Mouse (Mus musculus) intestine, postnatal 0 days (tissue): ENCODE results near the gene Gfod2. TPM values are rescaled to one million over a fixed set of nuclear protein-coding genes. Genes with fewer than 3 reads are reported as not detected.

Experiments used
- ATAC-seq: fragments of 200-750 bp; cut with Nextera tagmentation; 2 replicates; pipeline ENCODE4 v1.8.0; 2017; ENCODE audit warnings: mild to moderate bottlenecking, moderate TSS enrichment, moderate library complexity
- H3K27ac ChIP-seq: fragments of 300-500 bp; sonication (generic); 2 replicates; pipeline ENCODE4 v1.5.1; 2014; ENCODE audit warnings: mild to moderate bottlenecking, low read depth, low read length, moderate library complexity
- H3K27me3 ChIP-seq: fragments of 300-500 bp; sonication (generic); replicated peaks from 2 replicates; pipeline ENCODE4 v1.6.1; 2014; ENCODE audit warnings: low read length, mixed read lengths; ENCODE audit not compliant: control insufficient read depth, insufficient read depth
- H3K36me3 ChIP-seq: fragments of 300-500 bp; sonication (generic); 2 replicates; pipeline ENCODE4 v1.6.1; 2014; ENCODE audit warnings: mild to moderate bottlenecking, moderate library complexity; ENCODE audit not compliant: control insufficient read depth, insufficient read depth
- H3K4me1 ChIP-seq: fragments of 300-500 bp; sonication (generic); replicated peaks from 2 replicates; pipeline ENCODE4 v1.6.1; 2014; ENCODE audit warnings: antibody characterized with exemption, low read length, mixed read lengths; ENCODE audit not compliant: control insufficient read depth, insufficient read depth
- H3K4me2 ChIP-seq: fragments of 300-500 bp; sonication (generic); replicated peaks from 2 replicates; pipeline ENCODE4 v1.6.1; 2014; ENCODE audit warnings: low read depth, mild to moderate bottlenecking, moderate library complexity
- H3K4me3 ChIP-seq: fragments of 300-500 bp; sonication (generic); 2 replicates; pipeline ENCODE4 v1.5.1; 2014; ENCODE audit warnings: low read depth, low read length
- H3K9ac ChIP-seq: fragments of 300-500 bp; sonication (generic); 2 replicates; pipeline ENCODE4 v1.6.1; 2014; ENCODE audit warnings: mild to moderate bottlenecking, low read depth, low read length
- H3K9me3 ChIP-seq: fragments of 300-500 bp; sonication (generic); 2 replicates; pipeline ENCODE4 v1.6.1; 2016; ENCODE audit warnings: mixed run types; ENCODE audit not compliant: control insufficient read depth
- CTCF ChIP-seq: sonication (generic); IDR thresholded peaks from 2 replicates; pipeline ENCODE4 v1.5.1; 2016; ENCODE audit warnings: low read depth, mild to moderate bottlenecking, control low read depth, antibody characterized with exemption, moderate library complexity
- WGBS: fragments of 180-500 bp; shearing (Covaris S2); extraction: QIAGEN DNeasy Blood & Tissue Kit; methylation state at CpG from one replicate; pipeline ENCODE4 v1.1.7; 2014; 5-methylcytosine and 5-hydroxymethylcytosine counted together
- polyA plus RNA-seq: library from polyadenylated mRNA; unstranded; fragments of >200 nt; fragmentation: Nextera tagmentation; extraction: Ambion mirVana; gene quantifications from 2 replicates; pipeline ENCODE4 v1.2.1, GENCODE M21; 2015

The Gfod2 gene
- polyA plus RNA-seq, 1 experiment from 2014 or later, result 4.0 TPM

- 91% methylated on average over 9 of the region's 9 CpGs for WGBS
- TF ChIP-seq CTCF, result no peak
- Histone ChIP-seq H3K4me3 (no peak overlapping the region), H3K4me1 (no peaks in the 10 kb centered on the region), H3K4me2 (no peak overlapping the region), H3K9ac (no peak overlapping the region), H3K36me3 (no peaks in the 10 kb centered on the region), H3K27me3 (0 out of 2 replicates have a peak, but pooled peaks cover 3% of the 10 kb centered on the region), H3K9me3 (no peaks in the 10 kb centered on the region), H3K27ac (no peak overlapping the region)
- ATAC-seq, result no peak
Observed at GRCm38 (mm10) chr8:105722861-105723260, 35.6 kb downstream of the Gfod2 start.

- 83% methylated on average over 4 of the region's 4 CpGs for WGBS
- H3K9ac ChIP-seq, result no peak overlapping the region
- no peak for TF ChIP-seq CTCF
Observed at GRCm38 (mm10) chr8:105719637-105720036, 38.8 kb downstream of the Gfod2 start.

GRCm38 (mm10) chr8:105716302-105716945 is 42.0 kb downstream of the Gfod2 start:
- Histone ChIP-seq H3K4me1 (no peaks in the 10 kb centered on the region), H3K4me3 (no peak overlapping the region), H3K9me3 (no peaks in the 10 kb centered on the region), H3K9ac (no peak overlapping the region), H3K36me3 (no peaks in the 10 kb centered on the region; the same call in 1 of the 2 replicates), H3K27ac (no peak overlapping the region), H3K27me3 (0 out of 2 replicates have a peak, but pooled peaks cover 3% of the 10 kb centered on the region), H3K4me2 (no peak overlapping the region)
- TF ChIP-seq CTCF, result peak; percentile 37
- WGBS, result 93% methylated on average over 15 of the region's 15 CpGs
- no peak for ATAC-seq

More at GRCm38 (mm10) chr8:105719637-105720036, 38.8 kb downstream of the Gfod2 start:
- ATAC-seq, result no peak
- Histone ChIP-seq H3K27ac (no peak overlapping the region), H3K4me1 (no peaks in the 10 kb centered on the region), H3K36me3 (no peaks in the 10 kb centered on the region; the same call in 1 of the 2 replicates), H3K27me3 (0 out of 2 replicates have a peak, but pooled peaks cover 3% of the 10 kb centered on the region), H3K4me2 (no peak overlapping the region), H3K4me3 (no peak overlapping the region), H3K9me3 (no peaks in the 10 kb centered on the region)

GRCm38 (mm10) chr8:105715042-105715441 is 43.4 kb downstream of the Gfod2 start:
- Histone ChIP-seq H3K4me1 (no peaks in the 10 kb centered on the region), H3K9ac (no peak overlapping the region), H3K9me3 (no peaks in the 10 kb centered on the region), H3K4me3 (no peak overlapping the region), H3K36me3 (no peaks in the 10 kb centered on the region; the same call in 1 of the 2 replicates), H3K27me3 (0 out of 2 replicates have a peak, but pooled peaks cover 2% of the 10 kb centered on the region), H3K27ac (no peak overlapping the region), H3K4me2 (no peak overlapping the region)
- WGBS, result 72% methylated on average over 6 of the region's 6 CpGs
- no peak for ATAC-seq
- TF ChIP-seq CTCF, result no peak

GRCm38 (mm10) chr8:105714139-105714538 is 44.3 kb downstream of the Gfod2 start:
- H3K9ac ChIP-seq, result no peak overlapping the region
- no peak overlapping the region for H3K27ac ChIP-seq
- H3K4me2 ChIP-seq, result no peak overlapping the region
- no peaks in the 10 kb centered on the region for H3K27me3 ChIP-seq
- no peaks in the 10 kb centered on the region; the same call in 1 of the 2 replicates for H3K36me3 ChIP-seq
- peak; percentile 92 for TF ChIP-seq CTCF
- H3K4me1 ChIP-seq, result no peaks in the 10 kb centered on the region
- no peak overlapping the region for H3K4me3 ChIP-seq
- H3K9me3 ChIP-seq, result no peaks in the 10 kb centered on the region
- ATAC-seq, result peak; percentile 65; the same call in 1 of the 2 replicates
- WGBS, result 4% methylated on average over 3 of the region's 3 CpGs

GRCm38 (mm10) chr8:105712286-105712685 is 46.2 kb downstream of the Gfod2 start:
- TF ChIP-seq CTCF, result no peak
- Histone ChIP-seq H3K4me2 (no peak overlapping the region), H3K4me1 (no peaks in the 10 kb centered on the region), H3K27ac (no peak overlapping the region), H3K36me3 (no peaks in the 10 kb centered on the region; the same call in 1 of the 2 replicates), H3K9me3 (no peaks in the 10 kb centered on the region), H3K4me3 (no peak overlapping the region), H3K9ac (no peak overlapping the region), H3K27me3 (no peaks in the 10 kb centered on the region)
- ATAC-seq, result no peak
- WGBS, result 86% methylated on average over 3 of the region's 3 CpGs
